Comparison of ENCODE assay signal across 23 mouse cellular contexts in genomic region chr15:57535514-57535913, GRCm38 (mm10). TPM values are rescaled to one million over a fixed set of nuclear protein-coding genes. Genes with fewer than 3 reads are reported as not detected.
"Had no signal": no experiment of that assay in that cellular context is flagged by ENCODE, and none has a peak within 500 bp of the region (broad histone marks: within the 10 kb centered on the region; RNA-seq: fewer than 3 reads in every experiment).

No protein-coding gene starts in this region.

- H3K4me2 ChIP-seq: neural tube, embryonic 13.5 days; neural tube, embryonic 15.5 days; stomach, embryonic 15.5 days had no signal

- H3K27me3 ChIP-seq: neural tube, embryonic 13.5 days; neural tube, embryonic 15.5 days; stomach, embryonic 15.5 days had no signal

- DNase-seq: retina, postnatal 1 day; right cerebral cortex, adult 18-20 months; right cerebral cortex, postnatal 14 days; right cerebral cortex, postnatal 25 days; right cerebral cortex, postnatal 4 days; spleen, adult 18-20 months; thymus, adult 18-20 months; thymus, adult 2 months; thymus, postnatal 14 days; thymus, postnatal 25 days; thymus, postnatal 36 days; thymus, postnatal 4 days had no signal

- H3K27ac ChIP-seq: neural tube, embryonic 13.5 days; neural tube, embryonic 15.5 days; stomach, embryonic 15.5 days; stomach, postnatal 0 days had no signal

- H3K4me3 ChIP-seq: neural tube, embryonic 13.5 days; neural tube, embryonic 15.5 days; stomach, embryonic 15.5 days had no signal

- H3K4me1 ChIP-seq: neural tube, embryonic 13.5 days; neural tube, embryonic 15.5 days; stomach, embryonic 15.5 days had no signal

- H3K9ac ChIP-seq: neural tube, embryonic 13.5 days; neural tube, embryonic 15.5 days; stomach, embryonic 15.5 days had no signal

- H3K36me3 ChIP-seq: neural tube, embryonic 13.5 days; neural tube, embryonic 15.5 days; stomach, embryonic 15.5 days had no signal

- H3K9me3 ChIP-seq: neural tube, embryonic 13.5 days; neural tube, embryonic 15.5 days; stomach, embryonic 15.5 days had no signal

RNA-seq across cellular contexts. Expression of gene Slc22a22, which starts 58.1 kb away (rescaled TPM):
- polyA plus RNA-seq: neural tube, embryonic 13.5 days; neural tube, embryonic 14.5 days; neural tube, embryonic 15.5 days; small intestine, adult 2 months; spleen, adult 2 months; stomach, embryonic 14.5 days; stomach, embryonic 15.5 days; stomach, embryonic 16.5 days; stomach, postnatal 0 days; thymus, adult 2 months; thymus, postnatal 0 days; urinary bladder, adult 2 months had no signal
